Mouse (Mus musculus) thymus, adult 2 months (tissue): Measurements from ENCODE around the gene Nkx1-1.

Experiments
- CTCF ChIP-seq: fragments of 200-500 bp; IDR thresholded peaks from 2 replicates; pipeline ENCODE4 v1.5.1; 2012; ENCODE audit warnings: mild to moderate bottlenecking, control low read depth, low read length, moderate library complexity, borderline replicate concordance; ENCODE audit not compliant: control insufficient read depth, poor library complexity, insufficient read depth; ENCODE audit errors: extremely low read depth
- POLR2A ChIP-seq: fragments of 200-500 bp; IDR thresholded peaks from 2 replicates; pipeline ENCODE4 v1.6.1; 2012; ENCODE audit warnings: mild to moderate bottlenecking, low read length, control low read depth, moderate library complexity; ENCODE audit not compliant: control insufficient read depth, poor library complexity, insufficient read depth; ENCODE audit errors: extremely low read depth

GRCm38 (mm10) chr5:33396828-33397227 is 36.9 kb downstream of the Nkx1-1 start:
- no peak for TF ChIP-seq CTCF
- TF ChIP-seq POLR2A = no peak
